Mouse (Mus musculus) myocyte (in vitro differentiated cells): Measurements from ENCODE around the gene Aarsd1. TPM values are rescaled to one million over a fixed set of nuclear protein-coding genes. Genes with fewer than 3 reads are reported as not detected.
"Not testable (repeated sequence)": the region's sequence is repeated elsewhere in the genome, so short reads cannot be mapped to it uniquely, and the experiment has no call there.

Source experiments
- H3K27me3 ChIP-seq: one replicate; pipeline ENCODE4 v1.6.1; 2011; ENCODE audit not compliant: control insufficient read depth, insufficient read depth, insufficient read length
- H3K36me3 ChIP-seq: one replicate; pipeline ENCODE4 v1.6.1; 2011; ENCODE audit not compliant: control insufficient read depth, insufficient read depth
- H3K4me2 ChIP-seq: one replicate; pipeline ENCODE4 v1.6.1; 2011; ENCODE audit warnings: low read depth, control low read depth
- H3K4me3 ChIP-seq: one replicate; pipeline ENCODE4 v1.5.1; 2011; ENCODE audit warnings: mild to moderate bottlenecking, control low read depth, moderate library complexity
- H3K79me2 ChIP-seq: one replicate; pipeline ENCODE4 v1.6.1; 2011; ENCODE audit not compliant: control insufficient read depth, insufficient read depth
- H3ac ChIP-seq: one replicate; pipeline ENCODE4 v1.6.1; 2011; ENCODE audit not compliant: control insufficient read depth, insufficient read length
- CEBPB ChIP-seq: IDR thresholded peaks from 2 replicates; pipeline ENCODE4 v1.6.1; 2011; ENCODE audit warnings: mild to moderate bottlenecking, moderate library complexity; ENCODE audit not compliant: poor library complexity, insufficient read depth, severe bottlenecking
- E2F4 ChIP-seq: IDR thresholded peaks from one replicate; pipeline ENCODE4 v1.6.1; 2011; ENCODE audit warnings: mild to moderate bottlenecking, control low read depth, moderate library complexity; ENCODE audit not compliant: insufficient read depth
- MAX ChIP-seq: IDR thresholded peaks from one replicate; pipeline ENCODE4 v1.6.1; 2011; ENCODE audit warnings: low read depth, mild to moderate bottlenecking, control low read depth
- MYOD1 ChIP-seq, 3 experiments: IDR thresholded peaks; one replicate each; pipeline ENCODE4 v1.6.1; 2011; ENCODE audit warnings: control low read depth in 2 of 3, low read depth in 2 of 3, mild to moderate bottlenecking in 2 of 3, moderate library complexity in 1 of 3; ENCODE audit not compliant: insufficient read length in 2 of 3, control insufficient read depth in 1 of 3
- MYOG ChIP-seq, 3 experiments: IDR thresholded peaks; one replicate each; pipeline ENCODE4 v1.6.1; 2011; ENCODE audit warnings: control low read depth in 2 of 3, low read depth in 2 of 3, mild to moderate bottlenecking in 2 of 3; ENCODE audit not compliant: insufficient read length in 2 of 3, control insufficient read depth in 1 of 3, insufficient read depth in 1 of 3
- POLR2A ChIP-seq: IDR thresholded peaks from one replicate; pipeline ENCODE4 v1.6.1; 2011; ENCODE audit warnings: low read depth, mild to moderate bottlenecking, control low read depth, moderate library complexity; ENCODE audit not compliant: insufficient read length
- POLR2AphosphoS2 ChIP-seq: IDR thresholded peaks from one replicate; pipeline ENCODE4 v1.6.1; 2011; ENCODE audit warnings: low read depth, control low read depth; ENCODE audit not compliant: insufficient read length
- REST ChIP-seq: IDR thresholded peaks from one replicate; pipeline ENCODE4 v1.6.1; 2011; ENCODE audit warnings: mild to moderate bottlenecking, control low read depth, moderate library complexity; ENCODE audit not compliant: insufficient read depth, insufficient read length
- SRF ChIP-seq: IDR thresholded peaks from one replicate; pipeline ENCODE4 v1.6.1; 2011; ENCODE audit warnings: low read depth; ENCODE audit not compliant: control insufficient read depth, insufficient read length
- TCF12 ChIP-seq: IDR thresholded peaks from one replicate; pipeline ENCODE4 v1.6.1; 2011; ENCODE audit warnings: mild to moderate bottlenecking, control low read depth; ENCODE audit not compliant: poor library complexity, insufficient read depth, severe bottlenecking
- TCF3 ChIP-seq: IDR thresholded peaks from one replicate; pipeline ENCODE4 v1.6.1; 2011; ENCODE audit warnings: low read depth, control low read depth; ENCODE audit not compliant: insufficient read length
- USF1 ChIP-seq: IDR thresholded peaks from one replicate; pipeline ENCODE4 v1.6.1; 2011; ENCODE audit warnings: low read depth, mild to moderate bottlenecking, control low read depth, moderate library complexity
- polyA plus RNA-seq: library from polyadenylated mRNA; unstranded; fragments of >200 nt; fragmentation: generic; extraction: Trizol; gene quantifications from one replicate; pipeline ENCODE4 v1.2.1, GENCODE M21; 2012; ENCODE audit warnings: missing spikeins

Gene Aarsd1
- polyA plus RNA-seq, 1 experiment, result 31.2 TPM

GRCm38 (mm10) chr11:101378926-101379325 lies 38.5 kb downstream of the Aarsd1 start:
- Histone ChIP-seq H3K4me3 (no peak overlapping the region), H3ac (no peak overlapping the region), H3K79me2 (no peaks in the 10 kb centered on the region), H3K27me3 (peaks cover 37% of the 10 kb centered on the region), H3K4me2 (no peak overlapping the region), H3K36me3 (no peaks in the 10 kb centered on the region)
- TF ChIP-seq MAX, result no peak
- TF ChIP-seq E2F4, result no peak

- not testable (repeated sequence) for H3K79me2 ChIP-seq, H3K4me2 ChIP-seq, H3ac ChIP-seq, H3K4me3 ChIP-seq, H3K36me3 ChIP-seq
- H3K27me3 ChIP-seq, result peaks cover 43% of the 10 kb centered on the region
Observed at GRCm38 (mm10) chr11:101378196-101378595, 39.2 kb downstream of the Aarsd1 start.

- H3ac ChIP-seq, result no peak overlapping the region
- H3K27me3 ChIP-seq, result peaks cover 51% of the 10 kb centered on the region
- H3K4me2 ChIP-seq, result no peak overlapping the region
- TF ChIP-seq TCF12 (no peak), E2F4 (no peak), MYOG (IDR thresholded peaks at IDR 0.05; ENCODE audit: control insufficient read depth in 1 of 3, insufficient read depth in 1 of 3, insufficient read length in 2 of 3, low read depth in 2 of 3) (no peak), USF1 (no peak), TCF3 (no peak), SRF (no peak), CEBPB (no peak), POLR2A (no peak), POLR2AphosphoS2 (no peak), MYOD1 (IDR thresholded peaks at IDR 0.05; ENCODE audit: control insufficient read depth in 1 of 3, insufficient read length in 2 of 3, low read depth in 2 of 3) (no peak), REST (no peak), MAX (no peak)
- no peaks in the 10 kb centered on the region for H3K36me3 ChIP-seq
- no peaks in the 10 kb centered on the region for H3K79me2 ChIP-seq
- H3K4me3 ChIP-seq, result no peak overlapping the region
Observed at GRCm38 (mm10) chr11:101374421-101374938, 42.9 kb downstream of the Aarsd1 start.

- Histone ChIP-seq H3K27me3 (peaks cover 47% of the 10 kb centered on the region), H3ac (no peak overlapping the region), H3K79me2 (no peaks in the 10 kb centered on the region), H3K4me3 (no peak overlapping the region), H3K36me3 (no peaks in the 10 kb centered on the region), H3K4me2 (no peak overlapping the region)
- TF ChIP-seq REST, result no peak
Observed at GRCm38 (mm10) chr11:101370141-101370540, 47.3 kb downstream of the Aarsd1 start.

- Histone ChIP-seq H3ac (no peak within 1 kb of the TSS), H3K4me2 (no peak within 1 kb of the TSS), H3K79me2 (no peaks in the 10 kb centered on the region), H3K27me3 (peaks cover 44% of the 10 kb centered on the region), H3K36me3 (no peaks in the 10 kb centered on the region), H3K4me3 (no peak within 1 kb of the TSS)
- TF ChIP-seq POLR2AphosphoS2 (no peak), TCF3 (no peak), SRF (no peak)
Observed at GRCm38 (mm10) chr11:101367326-101367935, 50.0 kb downstream of the Aarsd1 start, which contains the start of gene G6pc. TSS of gene G6pc (plus strand) at chr11:101367561.

GRCm38 (mm10) chr11:101364531-101364931 lies 52.9 kb downstream of the Aarsd1 start:
- Histone ChIP-seq H3K79me2 (no peaks in the 10 kb centered on the region), H3K27me3 (peaks cover 32% of the 10 kb centered on the region), H3K36me3 (no peaks in the 10 kb centered on the region), H3K4me2 (no peak overlapping the region), H3ac (no peak overlapping the region), H3K4me3 (no peak overlapping the region)
- TF ChIP-seq TCF12, result no peak
- TF ChIP-seq POLR2A, result no peak
- no peak for TF ChIP-seq E2F4
- no peak for TF ChIP-seq REST
- TF ChIP-seq MAX, result no peak
- no peak for TF ChIP-seq TCF3
- no peak for TF ChIP-seq CEBPB
- TF ChIP-seq MYOG (IDR thresholded peaks at IDR 0.05; ENCODE audit: control insufficient read depth in 1 of 3, insufficient read depth in 1 of 3, insufficient read length in 2 of 3, low read depth in 2 of 3), result no peak
- no peak for TF ChIP-seq MYOD1 (IDR thresholded peaks at IDR 0.05; ENCODE audit: control insufficient read depth in 1 of 3, insufficient read length in 2 of 3, low read depth in 2 of 3)
- no peak for TF ChIP-seq POLR2AphosphoS2
- TF ChIP-seq SRF, result no peak
- no peak for TF ChIP-seq USF1
